Mouse (Mus musculus) liver (tissue): Measurements from ENCODE around the gene Nudt8.
"Not testable (repeated sequence)": the region's sequence is repeated elsewhere in the genome, so short reads cannot be mapped to it uniquely, and the experiment has no call there.

Experiments
- DNase-seq: peaks from one replicate; pipeline ENCODE4 v3.0.0-alpha.2; 2020; ENCODE audit warnings: mixed read lengths

Nudt8 gene

GRCm38 (mm10) chr19:4015635-4016034 lies 15.3 kb downstream of the Nudt8 start:
- peak; percentile 64 for DNase-seq

- no peak for DNase-seq
Measured at GRCm38 (mm10) chr19:4017921-4018587, 17.7 kb downstream of the Nudt8 start.

GRCm38 (mm10) chr19:4018743-4019583 lies 18.6 kb downstream of the Nudt8 start:
- DNase-seq = peak; percentile 76

GRCm38 (mm10) chr19:4023185-4023584 lies 22.8 kb downstream of the Nudt8 start:
- no peak for DNase-seq

- DNase-seq = no peak
Measured at GRCm38 (mm10) chr19:4027576-4027975, 27.2 kb downstream of the Nudt8 start.

GRCm38 (mm10) chr19:4032668-4033067 lies 32.3 kb downstream of the Nudt8 start:
- DNase-seq = no peak

- peak; percentile 30 for DNase-seq
Measured at GRCm38 (mm10) chr19:4033298-4033697, 32.9 kb downstream of the Nudt8 start.

GRCm38 (mm10) chr19:4033742-4034141 lies 33.4 kb downstream of the Nudt8 start:
- no peak for DNase-seq

GRCm38 (mm10) chr19:4036327-4037045 lies 36.1 kb downstream of the Nudt8 start:
- no peak for DNase-seq

GRCm38 (mm10) chr19:4037154-4037787 lies 36.9 kb downstream of the Nudt8 start:
- not testable (repeated sequence) for DNase-seq

- peak; percentile 90 for DNase-seq
Measured at GRCm38 (mm10) chr19:4037788-4038232, 37.4 kb downstream of the Nudt8 start, which contains the start of gene Gstp1. Gene Gstp1 (minus strand): TSS chr19:4037985.

GRCm38 (mm10) chr19:4040941-4041340 lies 40.6 kb downstream of the Nudt8 start:
- not testable (repeated sequence) for DNase-seq

GRCm38 (mm10) chr19:4041500-4041899 lies 41.1 kb downstream of the Nudt8 start:
- DNase-seq = not testable (repeated sequence)

GRCm38 (mm10) chr19:4042124-4042523 lies 41.7 kb downstream of the Nudt8 start:
- DNase-seq = peak; percentile 50

GRCm38 (mm10) chr19:4044109-4044508 lies 43.7 kb downstream of the Nudt8 start:
- DNase-seq = not testable (repeated sequence)

- peak; percentile 83 for DNase-seq
Measured at GRCm38 (mm10) chr19:4045966-4046865, 45.8 kb downstream of the Nudt8 start, which contains the start of gene Gstp2. Gene Gstp2 (minus strand): TSS chr19:4046023.

- DNase-seq = peak; percentile 84
Measured at GRCm38 (mm10) chr19:4046866-4047254, 46.5 kb downstream of the Nudt8 start.

- peak; percentile 90 for DNase-seq
Measured at GRCm38 (mm10) chr19:4047859-4048258, 47.5 kb downstream of the Nudt8 start.

- DNase-seq = not testable (repeated sequence)
Measured at GRCm38 (mm10) chr19:4049069-4049468, 48.7 kb downstream of the Nudt8 start.

- peak; percentile 45 for DNase-seq
Measured at GRCm38 (mm10) chr19:4051016-4051415, 50.6 kb downstream of the Nudt8 start.
